ENCODE assay signal across 12 mouse cellular contexts in genomic region chr11:36169738-36170137, GRCm38 (mm10).
"Had no signal": no experiment of that assay in that cellular context is flagged by ENCODE, and none has a peak within 500 bp of the region (broad histone marks: within the 10 kb centered on the region; RNA-seq: fewer than 3 reads in every experiment).

No protein-coding gene starts in this region.

- H3K27ac ChIP-seq: kidney, postnatal 0 days; left cerebral cortex, adult 2 months; liver, embryonic 13.5 days; stomach, embryonic 15.5 days had no signal

- H3K9ac ChIP-seq: liver, embryonic 13.5 days; liver, postnatal 0 days; stomach, embryonic 15.5 days had no signal

- H3K9me3 ChIP-seq: liver, embryonic 13.5 days; stomach, embryonic 15.5 days had no signal

- H3K27me3 ChIP-seq: liver, embryonic 13.5 days; stomach, embryonic 15.5 days had no signal

- H3K4me2 ChIP-seq: liver, embryonic 13.5 days; stomach, embryonic 15.5 days had no signal

- H3K4me3 ChIP-seq: left cerebral cortex, adult 2 months; liver, embryonic 13.5 days; stomach, embryonic 15.5 days had no signal

- H3K36me3 ChIP-seq: liver, embryonic 13.5 days; stomach, embryonic 15.5 days had no signal

- DNase-seq: kidney, adult 11 months; kidney, adult 9 months; kidney, postnatal 36 days; liver; liver, embryonic 13.5 days; liver, postnatal 0 days; right cerebral cortex, postnatal 14 days; thymus, adult 2 months; thymus, postnatal 25 days had no signal

- H3K4me1 ChIP-seq: liver, embryonic 13.5 days; stomach, embryonic 15.5 days had no signal

- ATAC-seq: liver, postnatal 0 days had no signal
